Mouse (Mus musculus): ENCODE measurements around the gene Lamp1. TPM values are rescaled to one million over a fixed set of nuclear protein-coding genes. Genes with fewer than 3 reads are reported as not detected.
A peak's percentile ranks its signal among the peaks of the same experiment; 100 is the strongest.
"Not testable (repeated sequence)": the region's sequence is repeated elsewhere in the genome, so short reads cannot be mapped to it uniquely, and the experiment has no call there.

Lamp1 gene
- polyA plus RNA-seq (2015; fragmentation: Nextera tagmentation; extraction: Ambion mirVana), result 179 and 196 TPM in 2 replicates

DNA sequence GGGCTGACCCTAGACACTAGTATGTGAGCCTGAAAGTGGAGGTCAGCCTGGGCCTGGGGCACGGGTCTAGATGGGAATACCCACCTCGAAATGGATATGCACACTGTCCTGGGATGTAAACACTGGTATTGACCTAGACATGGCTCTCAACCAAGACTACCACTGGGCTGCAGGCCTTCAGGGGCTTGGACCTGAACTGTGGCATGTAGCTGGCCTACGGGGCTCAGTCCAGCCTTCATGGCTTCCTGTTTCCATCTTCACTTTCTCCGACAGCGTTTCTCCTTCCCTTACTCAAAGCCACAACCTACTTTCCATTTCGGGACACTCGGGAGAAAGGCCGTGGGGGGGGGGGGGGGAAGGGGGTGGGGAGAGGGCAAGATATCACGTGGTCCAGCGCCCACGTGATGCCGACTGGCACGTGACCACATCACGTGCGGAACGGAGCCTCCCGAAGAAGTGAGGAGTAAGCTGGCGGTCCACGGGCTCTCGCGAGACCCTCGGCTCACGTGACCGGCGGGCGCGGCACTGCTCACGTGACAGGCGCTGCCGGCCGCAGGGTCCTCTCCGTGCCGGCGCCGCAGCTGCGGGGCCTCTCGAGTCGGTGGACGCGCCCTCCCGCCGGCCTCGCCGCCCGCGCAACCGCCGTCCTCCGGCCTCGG is at the start of gene Lamp1:
Gene Lamp1, plus strand, starts transcription at position 444 of the 659 bp plus-strand sequence.
- peak; percentile 80 for ATAC-seq (ENCODE audit: low read depth)
- Histone ChIP-seq H3K36me3 (0 out of 2 replicates have a peak, but pooled peaks cover 8% of the 10 kb centered on the region), H3K27ac (peak within 1 kb of the TSS; percentile 86), H3K4me1 (replicated peaks) (peaks cover 51% of the 10 kb centered on the region), H3K4me2 (peak within 1 kb of the TSS; percentile 95), H3K9me3 (replicated peaks) (no peaks in the 10 kb centered on the region), H3K27me3 (no peaks in the 10 kb centered on the region), H3K9ac (peak within 1 kb of the TSS; percentile 98), H3K4me3 (replicated peaks) (peak within 1 kb of the TSS; percentile 98)
- under 1% methylated on average over 38 of the region's 50 CpGs for WGBS (ENCODE audit: insufficient replicate concordance)
- DNase-seq, result peak; percentile 96

DNA sequence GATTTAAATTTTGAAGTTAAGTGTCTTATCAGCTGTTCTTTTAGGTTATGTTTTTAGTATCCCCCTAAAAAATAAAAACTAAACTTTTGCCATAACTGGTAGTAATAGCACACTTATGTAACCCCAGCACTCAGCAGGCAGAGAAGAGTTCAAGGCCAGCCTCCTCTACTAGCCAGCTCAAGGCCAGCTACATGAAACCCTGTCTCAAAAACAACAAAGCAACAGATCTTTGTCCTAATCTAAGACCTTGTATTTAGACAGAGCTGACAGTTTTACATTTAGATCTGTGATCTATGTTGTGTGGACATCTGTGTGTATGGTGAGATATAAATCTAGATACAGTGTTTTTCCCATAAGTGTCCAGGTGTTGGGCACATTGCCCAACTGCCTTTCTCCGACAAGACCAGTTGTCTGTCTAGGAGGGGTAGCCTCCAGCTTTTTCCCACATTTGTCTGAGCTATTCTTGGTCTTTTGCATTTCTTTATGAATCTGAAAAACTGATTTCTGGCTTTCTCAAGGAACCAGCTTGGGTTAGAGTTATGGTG is 49.5 kb upstream of the Lamp1 start:
- DNase-seq (no peak), ATAC-seq (ENCODE audit: low read depth) (no peak)
- peak overlapping the region; percentile 84 for H3K4me3 ChIP-seq (replicated peaks)
- peak overlapping the region; percentile 80 for H3K4me2 ChIP-seq
- peak overlapping the region; percentile 51 for H3K9ac ChIP-seq
- peaks cover 63% of the 10 kb centered on the region for H3K4me1 ChIP-seq (replicated peaks)
- no peaks in the 10 kb centered on the region for H3K27me3 ChIP-seq
- H3K9me3 ChIP-seq (replicated peaks), result no peaks in the 10 kb centered on the region
- whole genome bisulfite sequencing (ENCODE audit: insufficient replicate concordance), result 57% methylated on average over 1 of the region's 1 CpGs
- peaks cover 28% of the 10 kb centered on the region for H3K36me3 ChIP-seq
- peak overlapping the region; percentile 96 for H3K27ac ChIP-seq

DNA sequence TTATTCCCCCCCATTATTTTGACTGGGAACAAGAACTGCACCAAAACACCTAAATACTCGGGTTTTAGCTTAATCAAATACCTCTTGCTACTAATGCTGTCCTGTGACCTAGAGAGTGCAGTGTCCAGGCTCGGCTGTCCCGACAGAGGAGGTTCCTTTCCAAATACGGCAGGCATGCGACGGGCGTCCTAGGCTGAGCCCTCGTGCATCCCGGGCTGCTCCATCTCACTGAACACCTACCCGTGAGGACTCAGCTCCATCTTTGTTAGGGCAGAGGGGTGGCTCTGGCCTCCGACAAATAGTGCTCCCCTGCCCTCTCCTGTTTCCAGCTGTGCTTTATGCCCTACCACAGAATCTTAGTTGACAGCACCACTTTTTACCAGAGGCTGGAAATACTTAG is 47.0 kb upstream of the Lamp1 start:
- Histone ChIP-seq H3K27ac (no peak overlapping the region), H3K4me1 (replicated peaks) (peaks cover 58% of the 10 kb centered on the region), H3K9me3 (replicated peaks) (no peaks in the 10 kb centered on the region), H3K4me2 (no peak overlapping the region), H3K36me3 (peaks cover 41% of the 10 kb centered on the region), H3K27me3 (no peaks in the 10 kb centered on the region), H3K9ac (no peak overlapping the region), H3K4me3 (replicated peaks) (no peak overlapping the region)
- ATAC-seq (ENCODE audit: low read depth), result no peak
- DNase-seq, result no peak
- WGBS (ENCODE audit: insufficient replicate concordance), result 80% methylated on average over 11 of the region's 11 CpGs

DNA sequence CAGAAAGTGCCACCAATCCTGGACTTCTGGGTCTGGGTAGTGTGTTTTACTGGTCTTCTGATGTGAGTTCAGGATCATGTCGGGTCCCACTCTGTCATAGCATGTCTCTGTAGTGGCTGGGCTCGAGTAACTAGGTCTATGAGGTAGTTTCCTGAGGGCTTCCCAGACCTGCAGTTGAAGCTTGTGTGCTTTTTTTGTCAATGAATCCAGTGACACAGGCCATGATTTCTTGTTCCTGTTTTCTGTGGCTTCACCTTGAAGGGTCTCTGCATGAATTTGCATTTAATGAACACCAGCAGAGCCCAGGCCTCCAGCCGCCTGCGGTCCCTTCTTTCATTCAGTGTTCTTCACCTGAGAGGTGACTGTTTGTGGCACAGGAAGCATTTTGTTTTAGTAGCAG is 45.7 kb upstream of the Lamp1 start:
- DNase-seq (no peak), ATAC-seq (ENCODE audit: low read depth) (no peak)
- 70% methylated on average over 4 of the region's 4 CpGs for WGBS (ENCODE audit: insufficient replicate concordance)
- H3K9me3 ChIP-seq (replicated peaks), result no peaks in the 10 kb centered on the region
- H3K9ac ChIP-seq, result no peak overlapping the region
- H3K4me3 ChIP-seq (replicated peaks), result no peak overlapping the region
- H3K27ac ChIP-seq, result no peak overlapping the region
- peaks cover 47% of the 10 kb centered on the region for H3K36me3 ChIP-seq
- H3K4me1 ChIP-seq (replicated peaks), result peaks cover 48% of the 10 kb centered on the region
- H3K4me2 ChIP-seq, result no peak overlapping the region
- no peaks in the 10 kb centered on the region for H3K27me3 ChIP-seq

DNA sequence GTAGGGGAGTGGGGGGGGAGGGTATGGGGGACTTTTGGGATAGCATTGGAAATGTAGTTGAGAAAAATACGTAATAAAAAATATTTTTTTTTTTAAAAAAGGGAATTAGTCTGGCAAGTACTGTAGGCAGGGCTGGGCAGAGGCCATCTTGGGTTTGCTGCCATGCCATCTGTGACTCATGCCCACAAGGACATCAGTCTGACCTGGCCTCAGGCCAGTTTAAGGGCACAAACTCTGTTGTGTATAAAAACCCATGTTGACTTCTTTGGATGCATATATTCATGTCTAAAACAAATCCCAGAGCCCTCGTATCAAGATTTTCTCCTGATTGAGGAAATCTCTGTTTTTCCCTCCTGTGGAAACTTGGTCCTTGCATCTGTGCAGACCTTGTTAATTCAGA is 41.9 kb upstream of the Lamp1 start:
- Histone ChIP-seq H3K27ac (no peak overlapping the region), H3K9me3 (replicated peaks) (no peaks in the 10 kb centered on the region), H3K27me3 (no peaks in the 10 kb centered on the region), H3K4me1 (replicated peaks) (peaks cover 47% of the 10 kb centered on the region), H3K4me3 (replicated peaks) (no peak overlapping the region), H3K4me2 (no peak overlapping the region), H3K36me3 (peaks cover 73% of the 10 kb centered on the region), H3K9ac (no peak overlapping the region)
- no peak for DNase-seq
- WGBS (ENCODE audit: insufficient replicate concordance), result 82% methylated on average over 2 of the region's 2 CpGs
- ATAC-seq (ENCODE audit: low read depth), result no peak

DNA sequence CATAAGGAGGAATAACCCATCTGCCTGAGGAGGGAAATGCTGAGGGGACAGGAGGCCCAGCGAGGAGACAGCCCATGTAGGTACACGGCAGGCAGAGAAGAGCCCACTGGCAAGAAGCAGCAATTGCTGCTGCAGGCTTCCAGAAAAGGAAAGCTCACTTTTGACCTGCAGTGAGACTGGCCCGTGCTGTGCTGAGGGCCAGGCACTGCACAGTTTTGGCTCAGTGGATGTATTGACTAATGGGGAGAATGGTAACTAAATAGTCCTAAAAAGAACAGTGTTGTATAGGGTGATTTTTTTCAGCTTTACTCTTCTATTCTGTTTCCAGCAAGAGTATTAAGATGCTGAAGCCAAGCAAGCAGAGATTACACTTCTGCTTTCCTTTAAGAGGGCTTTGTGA is 40.4 kb upstream of the Lamp1 start:
- ATAC-seq (ENCODE audit: low read depth) (no peak), DNase-seq (no peak)
- peaks cover 56% of the 10 kb centered on the region for H3K4me1 ChIP-seq (replicated peaks)
- H3K9me3 ChIP-seq (replicated peaks), result no peaks in the 10 kb centered on the region
- 82% methylated on average over 3 of the region's 3 CpGs for WGBS (ENCODE audit: insufficient replicate concordance)
- 0 out of 2 replicates have a peak overlapping the region, but pooled peaks have one; percentile 13 for H3K27ac ChIP-seq
- no peak overlapping the region for H3K4me2 ChIP-seq
- no peaks in the 10 kb centered on the region for H3K27me3 ChIP-seq
- H3K9ac ChIP-seq, result no peak overlapping the region
- H3K4me3 ChIP-seq (replicated peaks), result no peak overlapping the region
- H3K36me3 ChIP-seq, result peaks cover 78% of the 10 kb centered on the region

DNA sequence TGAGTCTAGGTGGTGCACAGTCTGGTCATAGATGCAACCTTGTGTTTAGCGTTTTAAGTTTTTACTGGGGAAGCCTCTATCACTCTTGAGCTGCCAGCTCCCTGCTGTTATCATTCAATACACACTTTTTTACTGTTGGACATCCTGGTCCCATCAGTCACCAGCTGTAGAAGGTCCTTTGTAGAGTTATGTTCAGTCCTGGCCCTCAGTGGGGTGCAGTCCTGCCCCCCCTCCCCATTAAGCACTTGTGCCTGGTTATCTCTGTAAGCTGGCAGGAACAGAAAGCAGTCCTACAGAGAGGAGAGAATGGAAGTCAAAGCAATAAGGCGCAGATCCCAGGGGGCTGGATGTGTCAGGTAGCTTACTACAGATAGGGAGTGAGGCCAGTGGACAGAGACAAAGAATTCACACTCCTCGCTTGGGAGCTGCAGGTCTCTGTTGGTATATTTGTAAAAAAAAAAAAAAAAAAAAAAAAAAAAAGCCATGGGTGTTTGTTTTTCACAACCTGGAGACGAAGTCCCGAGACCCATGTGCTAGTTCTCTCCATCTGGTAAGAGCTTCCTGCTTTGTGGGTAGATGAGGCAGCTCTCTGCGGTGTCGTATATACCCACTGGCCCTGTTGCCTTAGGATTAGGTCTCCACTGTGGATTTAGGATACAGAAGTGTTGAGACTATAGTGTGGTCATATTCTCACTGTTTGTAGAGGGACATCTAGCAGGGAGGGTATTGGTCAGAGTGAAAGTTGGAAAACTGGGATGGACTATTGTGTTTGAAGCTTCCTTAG is 37.9 kb upstream of the Lamp1 start:
- Histone ChIP-seq H3K36me3 (peaks cover 83% of the 10 kb centered on the region), H3K4me3 (replicated peaks) (no peak overlapping the region), H3K4me2 (peak overlapping the region; percentile 33), H3K4me1 (replicated peaks) (peaks cover 57% of the 10 kb centered on the region), H3K27me3 (no peaks in the 10 kb centered on the region), H3K9me3 (replicated peaks) (no peaks in the 10 kb centered on the region), H3K27ac (peak overlapping the region; percentile 86), H3K9ac (peak overlapping the region; percentile 61)
- WGBS (ENCODE audit: insufficient replicate concordance), result 27% methylated on average over 7 of the region's 7 CpGs
- peak; percentile 83 for ATAC-seq (ENCODE audit: low read depth)
- peak; percentile 56 for DNase-seq

DNA sequence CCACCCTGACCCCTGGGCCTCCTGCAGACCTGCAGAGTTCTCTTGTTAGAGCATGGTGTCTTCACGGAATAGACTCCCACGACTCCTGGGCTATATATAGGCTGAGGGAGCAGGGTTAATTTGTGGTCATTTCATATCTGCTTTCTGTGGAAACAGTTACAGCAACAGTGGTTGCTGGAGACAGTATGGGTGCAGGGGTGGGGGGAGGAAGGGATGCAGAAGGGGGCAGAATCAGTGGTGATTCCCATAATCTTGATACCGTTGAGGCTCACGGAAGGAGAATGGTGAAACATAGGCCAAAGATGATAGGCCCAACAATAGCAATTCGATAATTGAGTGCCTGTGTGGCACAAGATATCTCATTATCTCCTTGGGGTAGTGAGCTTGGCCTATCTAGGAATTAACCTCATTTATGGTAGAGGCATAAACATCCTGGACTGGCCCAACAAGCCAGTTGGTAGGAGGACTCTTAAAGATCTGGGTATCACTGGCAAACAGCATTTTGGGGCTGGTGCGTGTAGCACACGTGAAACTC is 36.0 kb upstream of the Lamp1 start:
- Histone ChIP-seq H3K9ac (peak overlapping the region; percentile 61; the same call in 1 of the 2 replicates), H3K4me2 (peak overlapping the region; percentile 13; the same call in 1 of the 2 replicates), H3K36me3 (peaks cover 92% of the 10 kb centered on the region), H3K4me3 (replicated peaks) (no peak overlapping the region), H3K27ac (peak overlapping the region; percentile 86), H3K9me3 (replicated peaks) (no peaks in the 10 kb centered on the region), H3K27me3 (no peaks in the 10 kb centered on the region), H3K4me1 (replicated peaks) (peaks cover 57% of the 10 kb centered on the region)
- peak; percentile 71 for ATAC-seq (ENCODE audit: low read depth)
- peak; percentile 34 for DNase-seq
- WGBS (ENCODE audit: insufficient replicate concordance), result 25% methylated on average over 7 of the region's 7 CpGs

DNA sequence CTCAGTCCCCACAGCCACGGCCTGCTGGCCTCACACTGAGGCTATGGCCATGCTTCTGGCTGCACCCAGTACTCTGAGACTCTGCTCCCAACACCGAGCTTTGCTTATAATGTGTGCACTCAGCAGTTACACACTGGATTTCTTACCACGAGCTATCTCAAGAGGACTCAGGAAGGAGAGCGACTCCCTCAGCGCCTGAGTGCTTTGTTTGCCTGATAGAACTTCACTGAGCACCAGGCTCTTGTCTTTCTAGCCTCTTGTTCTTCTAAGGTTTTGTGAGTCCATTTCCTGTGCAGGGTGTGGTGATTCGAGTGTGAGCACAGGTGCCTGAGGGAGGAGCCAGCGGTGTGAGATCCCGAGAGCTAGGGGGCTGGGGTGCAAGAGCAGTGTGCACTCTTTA is 34.1 kb upstream of the Lamp1 start:
- DNase-seq, result no peak
- Histone ChIP-seq H3K36me3 (peaks cover 92% of the 10 kb centered on the region), H3K27ac (no peak overlapping the region), H3K4me3 (replicated peaks) (no peak overlapping the region), H3K4me1 (replicated peaks) (peaks cover 40% of the 10 kb centered on the region), H3K9ac (no peak overlapping the region), H3K9me3 (replicated peaks) (no peaks in the 10 kb centered on the region), H3K4me2 (no peak overlapping the region), H3K27me3 (no peaks in the 10 kb centered on the region)
- no peak for ATAC-seq (ENCODE audit: low read depth)
- WGBS (ENCODE audit: insufficient replicate concordance), result 81% methylated on average over 8 of the region's 8 CpGs

DNA sequence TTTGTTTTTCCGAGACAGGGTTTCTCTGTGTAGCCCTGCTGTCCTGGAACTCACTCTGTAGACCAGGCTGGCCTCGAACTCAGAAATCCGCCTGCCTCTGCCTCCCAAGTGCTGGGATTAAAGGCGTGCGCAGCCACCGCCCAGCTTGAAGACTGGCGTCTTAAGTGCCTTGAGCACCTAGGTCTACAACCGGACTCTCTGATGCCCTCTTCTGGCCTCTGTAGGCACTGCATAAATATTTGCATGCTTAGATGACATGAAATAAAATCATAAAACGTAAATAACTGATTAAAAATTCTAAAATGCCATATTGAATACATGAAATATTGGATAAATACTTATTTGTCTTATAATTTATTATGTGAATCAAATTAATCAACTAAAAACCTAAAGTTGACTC is 26.7 kb upstream of the Lamp1 start:
- H3K4me1 ChIP-seq (replicated peaks); H3K27ac ChIP-seq; H3K9me3 ChIP-seq (replicated peaks); H3K4me2 ChIP-seq; H3K27me3 ChIP-seq; H3K9ac ChIP-seq; H3K4me3 ChIP-seq (replicated peaks): not testable (repeated sequence)
- peaks cover 99% of the 10 kb centered on the region for H3K36me3 ChIP-seq
- ATAC-seq (ENCODE audit: low read depth) (peak; percentile 54; the same call in 1 of the 2 replicates), DNase-seq (peak; percentile 45)
- 52% methylated on average over 9 of the region's 9 CpGs for WGBS (ENCODE audit: insufficient replicate concordance)

DNA sequence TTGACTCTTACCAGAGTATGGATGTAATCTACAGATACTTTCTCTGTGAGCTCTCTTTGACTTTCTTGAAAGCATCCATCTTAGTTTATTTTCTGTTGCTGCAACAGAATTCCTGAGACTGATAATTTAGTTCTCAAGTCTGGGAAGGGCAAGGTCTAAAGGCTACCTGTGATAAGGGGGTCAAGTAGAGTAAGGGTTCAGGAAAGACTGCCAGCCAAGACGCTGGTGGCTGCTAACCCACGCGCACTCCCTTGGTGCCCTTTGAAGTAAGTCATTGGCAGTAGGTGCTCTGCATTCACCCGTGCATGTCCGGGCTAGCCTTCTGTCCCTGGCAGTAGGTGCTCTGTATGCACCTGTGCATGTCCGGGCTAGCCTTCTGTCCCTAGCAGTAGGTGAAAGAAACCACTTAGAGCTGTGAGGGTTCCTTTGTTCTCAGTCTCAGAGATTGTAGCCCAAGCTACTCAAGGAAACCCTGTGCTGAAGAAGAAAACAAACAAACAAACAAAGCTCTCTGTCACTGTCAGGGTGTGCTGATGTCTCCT is 19.2 kb upstream of the Lamp1 start:
- Histone ChIP-seq H3K4me3 (replicated peaks) (no peak overlapping the region), H3K36me3 (peaks cover 99% of the 10 kb centered on the region), H3K27ac (no peak overlapping the region), H3K4me1 (replicated peaks) (no peaks in the 10 kb centered on the region), H3K4me2 (no peak overlapping the region), H3K9ac (no peak overlapping the region), H3K27me3 (no peaks in the 10 kb centered on the region), H3K9me3 (replicated peaks) (no peaks in the 10 kb centered on the region)
- ATAC-seq (ENCODE audit: low read depth), result no peak
- WGBS (ENCODE audit: insufficient replicate concordance), result 90% methylated on average over 6 of the region's 6 CpGs
- DNase-seq, result no peak

Measured in liver, embryonic 13.5 days (tissue).